Mouse (Mus musculus) hindbrain, embryonic 16.5 days (tissue): ENCODE measurements around the gene Brd9. TPM values are rescaled to one million over a fixed set of nuclear protein-coding genes. Genes with fewer than 3 reads are reported as not detected.

Source experiments
- ATAC-seq: fragments of 200-750 bp; cut with Nextera tagmentation; 2 replicates; pipeline ENCODE4 v1.8.0; 2017; ENCODE audit warnings: moderate TSS enrichment, moderate library complexity
- H3K27ac ChIP-seq: fragments of 300-500 bp; sonication (generic); 2 replicates; pipeline ENCODE4 v1.5.1; 2014; ENCODE audit warnings: low read depth, mild to moderate bottlenecking, control low read depth, low read length, moderate library complexity
- H3K27me3 ChIP-seq: fragments of 300-500 bp; sonication (generic); replicated peaks from 2 replicates; pipeline ENCODE4 v1.6.1; 2014; ENCODE audit warnings: low read length; ENCODE audit not compliant: control insufficient read depth, insufficient read depth
- H3K36me3 ChIP-seq: fragments of 300-500 bp; sonication (generic); 2 replicates; pipeline ENCODE4 v1.6.1; 2014; ENCODE audit warnings: mild to moderate bottlenecking, low read length, moderate library complexity, mixed read lengths; ENCODE audit not compliant: control insufficient read depth, insufficient read depth
- H3K4me1 ChIP-seq: fragments of 300-500 bp; sonication (generic); 2 replicates; pipeline ENCODE4 v1.6.1; 2014; ENCODE audit warnings: low read depth, low read length; ENCODE audit not compliant: control insufficient read depth, insufficient read depth
- H3K4me2 ChIP-seq: fragments of 300-500 bp; sonication (generic); 2 replicates; pipeline ENCODE4 v1.6.1; 2014; ENCODE audit warnings: mild to moderate bottlenecking, low read length, control low read depth, moderate library complexity
- H3K4me3 ChIP-seq: fragments of 300-500 bp; sonication (generic); 2 replicates; pipeline ENCODE4 v1.5.1; 2014; ENCODE audit warnings: mild to moderate bottlenecking, low read length, control low read depth, moderate library complexity
- H3K9ac ChIP-seq: fragments of 300-500 bp; sonication (generic); 2 replicates; pipeline ENCODE4 v1.6.1; 2014; ENCODE audit warnings: low read depth, mild to moderate bottlenecking, control low read depth, low read length, moderate library complexity
- H3K9me3 ChIP-seq: fragments of 300-500 bp; sonication (generic); 2 replicates; pipeline ENCODE4 v1.6.1; 2014; ENCODE audit warnings: mild to moderate bottlenecking, low read length, moderate library complexity; ENCODE audit not compliant: control insufficient read depth
- WGBS: fragments of 180-500 bp; shearing (Covaris S2); extraction: QIAGEN DNeasy Blood & Tissue Kit; methylation state at CpG from one replicate; pipeline ENCODE4 v1.1.7; 2014; 5-methylcytosine and 5-hydroxymethylcytosine counted together
- polyA plus RNA-seq: library from polyadenylated mRNA; unstranded; fragments of >200 nt; fragmentation: Nextera tagmentation; extraction: Ambion mirVana; gene quantifications from 2 replicates; pipeline ENCODE4 v1.2.1, GENCODE M21; 2015

The Brd9 gene
- polyA plus RNA-seq, 1 experiment from 2014 or later: 78.4 TPM

DNA sequence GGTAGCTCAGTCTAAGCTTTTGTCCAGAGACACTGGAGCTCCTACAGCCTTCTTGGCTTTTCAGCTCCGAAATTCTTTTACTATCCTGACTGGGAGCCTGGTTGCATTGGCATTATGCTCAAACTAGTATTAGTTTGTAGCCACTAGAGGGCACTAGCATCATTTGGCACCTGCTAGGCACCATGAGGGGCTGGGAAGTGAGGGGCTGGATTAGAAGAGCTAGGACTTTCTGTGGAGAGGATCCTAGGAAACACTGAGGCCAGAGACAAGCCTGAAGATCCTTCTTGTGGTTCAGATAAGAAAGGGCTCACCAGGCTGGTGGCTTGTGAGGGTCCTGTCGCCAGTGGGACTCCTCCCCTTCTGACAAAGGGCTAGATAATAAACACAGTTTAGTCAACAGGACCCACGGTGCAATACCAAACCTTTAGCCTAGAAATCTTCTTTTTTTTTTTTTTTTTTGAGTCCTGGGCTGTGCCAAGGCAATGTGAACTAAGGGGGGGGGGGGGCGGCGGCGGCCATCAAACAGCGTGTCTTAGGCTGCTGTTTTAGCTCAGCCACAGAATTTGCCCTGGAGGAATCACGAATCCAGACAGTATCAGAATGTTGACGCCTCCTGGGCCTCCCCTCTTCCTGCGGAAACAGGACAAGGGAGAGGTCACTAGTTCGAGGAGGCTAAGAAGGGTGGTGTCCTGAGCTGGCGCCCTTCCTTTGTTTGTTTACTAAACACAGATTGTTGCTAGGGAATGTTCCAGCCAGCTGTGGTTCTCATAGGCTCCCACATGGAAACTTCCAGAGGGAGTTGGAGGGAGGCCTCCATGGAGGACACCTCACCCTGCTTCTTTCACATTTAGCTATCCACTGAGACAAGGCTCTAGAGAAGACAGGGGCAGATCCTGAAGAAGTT, 33.2 kb downstream of the Brd9 start:
- no peak overlapping the region for H3K9ac ChIP-seq
- no peaks in the 10 kb centered on the region for H3K9me3 ChIP-seq
- no peak overlapping the region for H3K4me3 ChIP-seq
- no peak overlapping the region for H3K27ac ChIP-seq
- no peaks in the 10 kb centered on the region for H3K4me1 ChIP-seq
- H3K4me2 ChIP-seq: peak overlapping the region; percentile 20; the same call in 1 of the 2 replicates
- ATAC-seq: peak; percentile 95
- H3K36me3 ChIP-seq: no peaks in the 10 kb centered on the region
- no peaks in the 10 kb centered on the region for H3K27me3 ChIP-seq
- 46% methylated on average over 12 of the region's 12 CpGs for WGBS

DNA sequence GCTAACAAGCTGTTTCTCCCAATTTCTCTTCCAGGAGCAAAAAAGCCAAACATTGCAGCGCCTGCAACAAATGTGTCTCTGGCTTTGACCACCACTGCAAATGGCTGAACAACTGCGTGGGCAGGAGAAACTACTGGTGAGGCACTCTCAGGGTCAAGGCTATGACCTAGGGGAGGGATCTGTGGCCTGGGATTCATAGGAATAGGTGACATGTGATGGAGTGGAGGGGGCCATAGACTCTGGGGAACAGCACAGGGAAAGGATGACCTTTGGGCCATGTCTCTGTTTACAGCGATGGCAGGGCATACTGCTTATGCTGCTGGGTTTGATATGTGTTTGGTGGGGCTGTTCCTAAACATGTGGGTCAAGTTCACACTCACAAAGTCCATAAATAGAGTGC, 36.9 kb downstream of the Brd9 start:
- H3K9me3 ChIP-seq: no peaks in the 10 kb centered on the region
- H3K4me2 ChIP-seq: no peak overlapping the region
- WGBS: 93% methylated on average over 3 of the region's 3 CpGs
- no peaks in the 10 kb centered on the region for H3K4me1 ChIP-seq
- H3K36me3 ChIP-seq: no peaks in the 10 kb centered on the region
- no peak overlapping the region for H3K4me3 ChIP-seq
- no peak for ATAC-seq
- H3K27ac ChIP-seq: no peak overlapping the region
- no peak overlapping the region for H3K9ac ChIP-seq
- H3K27me3 ChIP-seq: no peaks in the 10 kb centered on the region

DNA sequence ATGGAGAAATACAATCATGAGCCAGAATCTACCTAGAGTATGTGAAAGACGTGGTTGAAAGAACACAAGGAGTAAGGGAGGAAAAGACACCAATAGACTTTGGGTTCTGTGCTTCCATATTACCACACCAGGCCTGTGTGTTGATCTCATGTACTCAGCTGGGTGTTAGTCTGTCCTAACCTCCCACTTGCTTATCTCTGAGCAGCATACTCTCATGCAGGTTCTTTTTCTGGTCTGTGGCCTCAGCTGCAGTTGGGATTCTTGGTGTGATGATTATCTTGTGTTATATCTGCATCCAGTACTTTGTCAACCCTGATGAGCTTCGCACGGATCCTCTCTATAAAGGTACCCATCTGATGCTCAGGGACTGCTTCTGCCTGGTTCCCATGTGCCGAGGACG, 39.3 kb downstream of the Brd9 start:
- no peak overlapping the region for H3K27ac ChIP-seq
- no peak overlapping the region for H3K4me3 ChIP-seq
- no peak for ATAC-seq
- H3K36me3 ChIP-seq: no peaks in the 10 kb centered on the region
- no peaks in the 10 kb centered on the region for H3K9me3 ChIP-seq
- no peaks in the 10 kb centered on the region for H3K4me1 ChIP-seq
- no peak overlapping the region for H3K4me2 ChIP-seq
- WGBS: 90% methylated on average over 5 of the region's 5 CpGs
- no peak overlapping the region for H3K9ac ChIP-seq
- H3K27me3 ChIP-seq: no peaks in the 10 kb centered on the region

DNA sequence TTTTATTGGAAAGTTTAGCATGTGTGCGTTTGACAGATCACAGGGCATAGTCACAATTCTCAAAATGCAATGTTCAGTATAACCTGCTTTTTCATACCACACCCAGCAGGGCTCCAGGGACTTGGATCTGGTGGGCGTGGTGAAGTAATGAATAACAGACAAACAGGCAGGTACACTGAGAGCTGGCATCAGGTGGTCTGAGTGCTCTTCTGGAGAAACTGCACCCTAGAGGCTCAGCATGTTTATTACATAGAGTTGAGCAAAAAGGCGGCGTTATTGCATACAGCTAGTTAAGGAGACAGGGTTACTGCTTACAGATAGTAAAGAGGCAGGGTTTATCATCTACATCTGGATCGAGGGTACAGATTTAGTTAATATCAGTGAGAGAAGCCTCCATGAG, 52.7 kb downstream of the Brd9 start:
- Histone ChIP-seq H3K36me3 (no peaks in the 10 kb centered on the region), H3K4me3 (no peak overlapping the region), H3K27ac (no peak overlapping the region), H3K9ac (no peak overlapping the region), H3K4me2 (no peak overlapping the region), H3K4me1 (no peaks in the 10 kb centered on the region), H3K27me3 (no peaks in the 10 kb centered on the region), H3K9me3 (no peaks in the 10 kb centered on the region)
- 75% methylated on average over 5 of the region's 5 CpGs for WGBS
- no peak for ATAC-seq

DNA sequence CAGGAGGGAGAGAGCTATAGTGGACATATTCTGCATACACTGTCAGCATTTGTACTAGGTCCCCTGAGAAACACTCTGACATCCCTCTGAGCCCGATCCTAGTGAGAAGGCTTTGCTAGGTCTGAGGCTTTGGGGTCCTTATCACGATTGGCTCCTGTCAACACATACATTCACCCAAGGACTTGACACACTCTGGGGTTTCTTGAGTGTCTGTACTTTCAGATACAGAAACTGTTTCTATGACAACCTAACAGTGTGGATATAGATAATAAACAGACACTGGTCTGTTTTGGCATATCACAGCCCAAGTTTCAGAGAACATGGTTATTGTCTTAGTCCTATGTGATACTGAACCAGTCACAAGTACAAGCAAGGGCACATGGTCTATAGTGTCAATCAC, 53.1 kb downstream of the Brd9 start:
- H3K27me3 ChIP-seq: no peaks in the 10 kb centered on the region
- H3K36me3 ChIP-seq: no peaks in the 10 kb centered on the region
- no peaks in the 10 kb centered on the region for H3K9me3 ChIP-seq
- no peak overlapping the region for H3K27ac ChIP-seq
- ATAC-seq: no peak
- no peak overlapping the region for H3K9ac ChIP-seq
- no peak overlapping the region for H3K4me2 ChIP-seq
- H3K4me1 ChIP-seq: no peaks in the 10 kb centered on the region
- 80% methylated on average over 2 of the region's 2 CpGs for WGBS
- no peak overlapping the region for H3K4me3 ChIP-seq

DNA sequence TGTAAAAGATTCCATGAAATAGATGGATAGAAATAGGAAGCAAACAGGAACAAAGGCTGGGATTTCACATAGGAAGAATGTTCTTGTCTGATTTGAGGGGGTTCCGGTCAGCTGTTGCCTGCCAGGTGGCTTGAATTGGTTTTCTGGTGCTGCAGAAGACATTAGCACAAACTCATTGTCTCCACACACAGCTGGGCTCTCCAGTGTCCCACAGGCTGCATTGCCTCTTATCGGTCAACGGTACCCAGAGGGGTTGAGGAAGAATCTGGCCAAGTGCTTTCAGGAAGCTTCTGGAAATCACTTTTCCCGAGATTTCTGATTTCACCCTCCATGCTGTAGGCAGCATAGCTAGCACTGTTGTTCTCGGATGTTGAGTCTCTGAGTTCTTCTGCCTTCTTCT, 53.7 kb downstream of the Brd9 start:
- no peaks in the 10 kb centered on the region for H3K4me1 ChIP-seq
- no peak overlapping the region for H3K4me2 ChIP-seq
- no peaks in the 10 kb centered on the region for H3K27me3 ChIP-seq
- no peaks in the 10 kb centered on the region for H3K36me3 ChIP-seq
- ATAC-seq: no peak
- 79% methylated on average over 5 of the region's 5 CpGs for WGBS
- H3K9ac ChIP-seq: no peak overlapping the region
- H3K9me3 ChIP-seq: no peaks in the 10 kb centered on the region
- H3K27ac ChIP-seq: no peak overlapping the region
- no peak overlapping the region for H3K4me3 ChIP-seq

DNA sequence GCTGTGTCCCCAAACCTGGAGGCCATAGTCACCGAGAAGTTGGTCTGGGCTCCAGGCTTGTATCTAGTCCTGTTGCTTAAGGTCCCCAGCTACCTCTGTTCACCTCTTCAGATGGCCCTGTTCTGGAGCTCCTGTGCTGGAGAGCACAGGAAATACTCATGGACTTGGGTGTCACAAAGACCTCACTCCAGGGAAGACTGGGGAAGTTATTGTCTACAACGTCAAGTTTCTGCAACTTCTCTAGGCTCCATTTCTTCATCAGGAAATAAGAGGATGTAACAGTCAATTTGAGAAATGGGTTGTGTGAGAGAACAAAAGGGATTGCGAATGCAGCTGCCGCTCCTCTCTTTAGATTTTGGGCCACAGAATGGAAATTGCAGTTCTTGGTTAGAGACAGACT, 58.8 kb downstream of the Brd9 start:
- no peak for ATAC-seq
- no peaks in the 10 kb centered on the region for H3K36me3 ChIP-seq
- no peaks in the 10 kb centered on the region for H3K27me3 ChIP-seq
- 84% methylated on average over 4 of the region's 4 CpGs for WGBS
- no peaks in the 10 kb centered on the region for H3K4me1 ChIP-seq
- H3K9ac ChIP-seq: no peak overlapping the region
- no peak overlapping the region for H3K4me3 ChIP-seq
- no peak overlapping the region for H3K4me2 ChIP-seq
- H3K9me3 ChIP-seq: no peaks in the 10 kb centered on the region
- no peak overlapping the region for H3K27ac ChIP-seq

DNA sequence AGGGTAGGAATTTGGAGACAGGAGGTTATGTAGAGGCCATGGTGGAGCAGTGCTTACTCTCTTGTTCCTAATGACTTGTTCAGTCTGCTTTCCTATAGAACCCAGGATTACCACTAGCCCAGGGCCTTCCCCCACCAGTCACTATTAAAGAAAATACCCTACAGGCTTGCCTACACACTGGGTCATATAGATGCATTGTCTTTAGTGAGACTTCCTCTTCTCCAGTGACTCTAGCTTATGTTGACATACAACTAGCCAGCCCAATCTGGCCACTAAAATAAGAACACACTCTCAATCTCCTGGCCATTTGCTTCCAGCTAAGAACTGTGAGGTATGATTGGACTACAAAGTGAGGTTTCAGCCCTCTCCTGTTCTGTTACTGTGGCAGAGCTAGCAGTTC, 62.9 kb downstream of the Brd9 start:
- H3K4me2 ChIP-seq: no peak overlapping the region
- ATAC-seq: no peak
- no peaks in the 10 kb centered on the region for H3K27me3 ChIP-seq

DNA sequence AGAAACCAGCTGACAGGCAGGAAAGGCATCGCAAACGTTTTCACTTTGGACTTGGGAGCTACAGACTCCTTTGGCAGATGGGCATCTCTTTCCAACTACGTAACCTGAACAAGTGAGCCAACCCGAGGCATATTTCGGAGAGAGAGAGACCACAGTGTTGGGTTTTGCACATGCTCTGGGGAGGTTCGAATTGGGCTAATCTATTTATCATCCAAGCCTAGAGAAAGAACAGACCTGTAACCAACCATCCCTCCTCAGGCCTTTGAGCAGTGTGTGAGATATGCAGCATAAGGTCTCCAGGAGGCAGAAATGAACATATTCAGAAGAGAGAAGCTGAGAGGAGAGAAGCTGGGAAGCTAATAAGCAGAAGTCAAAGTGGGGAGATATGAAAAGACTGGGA, 63.4 kb downstream of the Brd9 start:
- H3K4me1 ChIP-seq: no peaks in the 10 kb centered on the region
- ATAC-seq: no peak
- no peak overlapping the region for H3K4me2 ChIP-seq
- no peak overlapping the region for H3K27ac ChIP-seq
- WGBS: 85% methylated on average over 6 of the region's 6 CpGs
- H3K27me3 ChIP-seq: no peaks in the 10 kb centered on the region
- no peak overlapping the region for H3K9ac ChIP-seq
- H3K36me3 ChIP-seq: no peaks in the 10 kb centered on the region
- no peak overlapping the region for H3K4me3 ChIP-seq
- no peaks in the 10 kb centered on the region for H3K9me3 ChIP-seq

More for the DNA sequence above, 62.9 kb downstream of the Brd9 start:
- H3K27ac ChIP-seq: no peak overlapping the region
- H3K36me3 ChIP-seq: no peaks in the 10 kb centered on the region
- no peaks in the 10 kb centered on the region for H3K4me1 ChIP-seq
- H3K4me3 ChIP-seq: no peak overlapping the region
- no peak overlapping the region for H3K9ac ChIP-seq
- H3K9me3 ChIP-seq: no peaks in the 10 kb centered on the region
